Mouse (Mus musculus): ENCODE measurements around the gene Met. TPM values are rescaled to one million over a fixed set of nuclear protein-coding genes. Genes with fewer than 3 reads are reported as not detected.

Gene Met
- polyA plus RNA-seq, 1 experiment from 2014 or later: 0.95 TPM

GRCm38 (mm10) chr6:17529490-17530269, 66.1 kb downstream of the Met start:
- Histone ChIP-seq H3K27ac (replicated peaks) (no peak overlapping the region), H3K27me3 (ENCODE audit: low read depth, poor library complexity, severe bottlenecking) (no peaks in the 10 kb centered on the region), H3K9me3 (replicated peaks) (no peaks in the 10 kb centered on the region), H3K4me1 (peaks cover 7% of the 10 kb centered on the region), H3K4me3 (no peak overlapping the region), H3K36me3 (no peaks in the 10 kb centered on the region)
- 81% methylated on average over 6 of the region's 6 CpGs for WGBS
- no peak for DNase-seq (ENCODE audit: low spot score)

DNA sequence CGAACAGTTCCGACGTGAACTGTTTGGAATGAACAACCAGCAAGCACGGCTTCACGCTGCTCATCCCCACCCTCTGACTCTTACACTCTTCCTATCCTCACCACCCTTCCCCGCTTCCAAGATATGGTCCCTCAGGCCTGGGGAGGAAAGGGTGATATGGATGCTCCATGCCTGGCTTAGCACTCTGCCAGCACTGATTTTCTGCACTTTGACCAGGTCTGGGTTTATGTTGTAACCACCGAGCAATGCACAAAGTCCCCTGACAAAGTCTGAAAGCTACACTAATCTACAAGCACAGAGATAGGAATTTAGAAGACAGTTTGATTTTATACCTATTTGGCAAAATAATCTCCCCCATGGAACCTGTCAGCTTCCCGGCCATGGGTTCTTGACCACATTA, 78.0 kb downstream of the Met start:
- 91% methylated on average over 8 of the region's 8 CpGs for WGBS
- H3K27me3 ChIP-seq (ENCODE audit: low read depth, poor library complexity, severe bottlenecking): no peaks in the 10 kb centered on the region
- DNase-seq (ENCODE audit: low spot score): no peak

GRCm38 (mm10) chr6:17542383-17542782, 78.8 kb downstream of the Met start:
- Histone ChIP-seq H3K9me3 (replicated peaks) (no peaks in the 10 kb centered on the region), H3K27ac (replicated peaks) (no peak overlapping the region), H3K27me3 (ENCODE audit: low read depth, poor library complexity, severe bottlenecking) (no peaks in the 10 kb centered on the region), H3K4me1 (peaks cover 3% of the 10 kb centered on the region; the same call in 1 of the 2 replicates), H3K36me3 (no peaks in the 10 kb centered on the region), H3K4me3 (no peak overlapping the region)
- no peak for DNase-seq (ENCODE audit: low spot score)
- WGBS: 89% methylated on average over 7 of the region's 7 CpGs

More for the DNA sequence above, 78.0 kb downstream of the Met start:
- no peaks in the 10 kb centered on the region for H3K9me3 ChIP-seq (replicated peaks)
- H3K27ac ChIP-seq (replicated peaks): no peak overlapping the region
- H3K4me1 ChIP-seq: no peaks in the 10 kb centered on the region; the same call in 1 of the 2 replicates
- no peak overlapping the region for H3K4me3 ChIP-seq
- no peaks in the 10 kb centered on the region for H3K36me3 ChIP-seq

GRCm38 (mm10) chr6:17545480-17545879, 81.9 kb downstream of the Met start:
- 0 out of 2 replicates have a peak, but pooled peaks cover 3% of the 10 kb centered on the region for H3K4me1 ChIP-seq
- H3K27ac ChIP-seq (replicated peaks): no peak overlapping the region
- H3K9me3 ChIP-seq (replicated peaks): no peaks in the 10 kb centered on the region
- H3K4me3 ChIP-seq: no peak overlapping the region
- WGBS: 88% methylated on average over 9 of the region's 9 CpGs
- DNase-seq (ENCODE audit: low spot score): no peak
- H3K36me3 ChIP-seq: no peaks in the 10 kb centered on the region
- H3K27me3 ChIP-seq (ENCODE audit: low read depth, poor library complexity, severe bottlenecking): no peaks in the 10 kb centered on the region

DNA sequence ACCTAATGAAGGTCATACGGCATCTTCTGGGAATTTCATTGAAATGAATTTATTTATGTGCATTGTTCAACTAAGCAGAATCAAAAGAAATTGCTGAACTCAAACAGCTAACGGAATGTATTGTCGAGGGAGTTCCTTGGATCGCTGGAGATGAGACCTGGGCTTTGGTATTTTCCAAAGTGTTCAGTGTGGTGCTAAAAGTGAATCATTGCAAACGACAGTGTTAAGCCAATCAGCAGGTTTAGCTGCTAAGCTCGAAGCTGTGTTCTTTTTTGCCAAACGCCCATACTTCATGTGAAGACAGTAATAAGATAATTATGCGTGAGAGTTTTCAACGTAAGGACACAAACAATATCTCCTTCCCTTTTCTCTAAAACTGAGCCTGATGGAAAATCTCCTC, 82.7 kb downstream of the Met start:
- H3K9me3 ChIP-seq (replicated peaks): no peaks in the 10 kb centered on the region
- no peaks in the 10 kb centered on the region for H3K36me3 ChIP-seq
- 0 out of 2 replicates have a peak, but pooled peaks cover 3% of the 10 kb centered on the region for H3K4me1 ChIP-seq
- H3K4me3 ChIP-seq: no peak overlapping the region
- H3K27me3 ChIP-seq (ENCODE audit: low read depth, poor library complexity, severe bottlenecking): no peaks in the 10 kb centered on the region
- no peak overlapping the region for H3K27ac ChIP-seq (replicated peaks)
- WGBS: 88% methylated on average over 9 of the region's 9 CpGs
- no peak for DNase-seq (ENCODE audit: low spot score)

GRCm38 (mm10) chr6:17546825-17547224, 83.2 kb downstream of the Met start:
- Histone ChIP-seq H3K4me3 (no peak overlapping the region), H3K27ac (replicated peaks) (no peak overlapping the region), H3K27me3 (ENCODE audit: low read depth, poor library complexity, severe bottlenecking) (no peaks in the 10 kb centered on the region), H3K9me3 (replicated peaks) (no peaks in the 10 kb centered on the region), H3K36me3 (no peaks in the 10 kb centered on the region), H3K4me1 (0 out of 2 replicates have a peak, but pooled peaks cover 3% of the 10 kb centered on the region)
- DNase-seq (ENCODE audit: low spot score): no peak
- 86% methylated on average over 5 of the region's 5 CpGs for WGBS

DNA sequence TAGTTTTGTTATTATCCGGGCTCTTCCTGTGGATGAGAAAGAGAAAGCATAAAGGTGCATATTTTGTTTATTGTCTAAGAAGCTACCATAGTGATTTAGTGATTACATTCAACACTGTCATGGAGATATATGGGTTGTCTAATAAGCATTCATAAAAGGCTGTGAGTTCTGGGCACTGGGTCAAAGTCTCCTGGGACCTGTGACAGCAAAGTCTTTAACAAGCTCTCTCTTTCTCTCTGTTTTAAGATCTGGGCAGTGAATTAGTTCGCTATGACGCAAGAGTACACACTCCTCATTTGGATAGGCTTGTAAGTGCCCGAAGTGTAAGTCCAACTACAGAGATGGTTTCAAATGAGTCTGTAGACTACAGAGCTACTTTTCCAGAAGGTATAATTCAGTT, 85.2 kb downstream of the Met start:
- Histone ChIP-seq H3K4me3 (no peak overlapping the region), H3K27ac (replicated peaks) (no peak overlapping the region), H3K9me3 (replicated peaks) (no peaks in the 10 kb centered on the region), H3K27me3 (ENCODE audit: low read depth, poor library complexity, severe bottlenecking) (no peaks in the 10 kb centered on the region), H3K36me3 (no peaks in the 10 kb centered on the region), H3K4me1 (0 out of 2 replicates have a peak, but pooled peaks cover 3% of the 10 kb centered on the region)
- no peak for DNase-seq (ENCODE audit: low spot score)
- 94% methylated on average over 4 of the region's 4 CpGs for WGBS

GRCm38 (mm10) chr6:17549645-17550044, 86.0 kb downstream of the Met start:
- Histone ChIP-seq H3K27ac (replicated peaks) (no peak overlapping the region), H3K9me3 (replicated peaks) (no peaks in the 10 kb centered on the region), H3K36me3 (no peaks in the 10 kb centered on the region), H3K4me3 (no peak overlapping the region), H3K27me3 (ENCODE audit: low read depth, poor library complexity, severe bottlenecking) (no peaks in the 10 kb centered on the region), H3K4me1 (0 out of 2 replicates have a peak, but pooled peaks cover 3% of the 10 kb centered on the region)
- 87% methylated on average over 3 of the region's 3 CpGs for WGBS
- no peak for DNase-seq (ENCODE audit: low spot score)

DNA sequence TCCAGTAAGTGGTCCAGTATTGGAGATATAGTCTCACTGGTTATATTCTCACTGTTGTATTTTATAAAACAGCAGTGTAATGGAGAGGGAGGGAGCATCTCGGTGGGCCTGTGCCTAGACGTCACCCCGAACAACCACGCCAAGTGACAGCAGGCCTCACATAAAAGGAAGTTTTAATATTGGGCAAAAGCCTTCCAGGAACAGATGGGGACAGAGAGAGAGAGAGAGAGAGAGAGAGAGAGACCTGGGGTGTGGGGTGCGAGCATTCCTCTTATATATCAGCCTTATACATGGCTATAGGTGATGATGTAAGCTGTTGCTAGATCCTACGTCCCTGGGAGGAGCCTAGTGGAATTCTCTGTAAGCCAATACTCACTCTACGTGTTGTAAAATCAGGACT, 90.7 kb downstream of the Met start:
- Histone ChIP-seq H3K4me3 (no peak overlapping the region), H3K27me3 (ENCODE audit: low read depth, poor library complexity, severe bottlenecking) (no peaks in the 10 kb centered on the region), H3K9me3 (replicated peaks) (no peaks in the 10 kb centered on the region), H3K4me1 (no peaks in the 10 kb centered on the region), H3K27ac (replicated peaks) (no peak overlapping the region), H3K36me3 (no peaks in the 10 kb centered on the region)
- DNase-seq (ENCODE audit: low spot score): no peak
- WGBS: 91% methylated on average over 7 of the region's 7 CpGs

DNA sequence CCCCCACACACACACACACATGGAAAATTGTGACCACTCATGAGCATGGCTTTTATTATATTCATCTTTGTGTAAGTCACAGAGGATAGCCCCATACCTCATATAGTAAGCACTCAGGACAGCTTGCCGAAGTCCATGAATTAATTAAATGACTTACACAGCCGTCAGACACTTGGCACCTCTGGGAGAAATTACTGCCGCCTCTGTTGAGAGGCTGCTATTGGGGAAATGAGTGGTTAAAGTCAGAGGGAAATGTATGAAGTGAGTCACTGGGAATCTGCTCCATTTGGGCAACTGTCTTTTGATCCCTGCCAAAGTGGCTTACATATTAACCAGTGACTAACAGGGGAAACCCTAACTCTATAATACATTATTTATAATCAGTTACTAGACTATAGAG, 91.2 kb downstream of the Met start:
- DNase-seq (ENCODE audit: low spot score): no peak
- Histone ChIP-seq H3K9me3 (replicated peaks) (no peaks in the 10 kb centered on the region), H3K4me1 (no peaks in the 10 kb centered on the region), H3K27ac (replicated peaks) (no peak overlapping the region), H3K4me3 (no peak overlapping the region), H3K36me3 (no peaks in the 10 kb centered on the region), H3K27me3 (ENCODE audit: low read depth, poor library complexity, severe bottlenecking) (no peaks in the 10 kb centered on the region)
- WGBS: 81% methylated on average over 3 of the region's 3 CpGs

DNA sequence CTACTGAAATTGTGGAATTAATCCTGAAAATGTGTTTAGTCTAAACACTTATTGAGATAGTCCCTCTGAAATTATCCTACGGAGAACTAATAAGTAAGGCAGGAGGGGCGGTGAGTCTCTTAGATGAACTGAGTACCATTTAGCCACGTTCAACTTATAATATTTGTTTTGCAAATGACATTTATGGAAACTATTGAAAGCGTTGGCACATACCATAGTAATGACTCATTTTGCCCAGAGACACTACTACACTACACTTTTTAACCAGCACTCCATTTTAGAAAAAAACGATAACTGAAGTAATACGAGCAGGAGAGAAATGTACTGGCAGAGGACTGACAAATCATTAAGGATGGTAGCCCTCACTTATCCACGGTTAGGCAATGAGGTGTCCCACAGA, 92.1 kb downstream of the Met start:
- 91% methylated on average over 7 of the region's 7 CpGs for WGBS
- Histone ChIP-seq H3K4me1 (no peaks in the 10 kb centered on the region), H3K27me3 (ENCODE audit: low read depth, poor library complexity, severe bottlenecking) (no peaks in the 10 kb centered on the region), H3K27ac (replicated peaks) (no peak overlapping the region), H3K36me3 (no peaks in the 10 kb centered on the region), H3K4me3 (no peak overlapping the region), H3K9me3 (replicated peaks) (no peaks in the 10 kb centered on the region)
- no peak for DNase-seq (ENCODE audit: low spot score)

DNA sequence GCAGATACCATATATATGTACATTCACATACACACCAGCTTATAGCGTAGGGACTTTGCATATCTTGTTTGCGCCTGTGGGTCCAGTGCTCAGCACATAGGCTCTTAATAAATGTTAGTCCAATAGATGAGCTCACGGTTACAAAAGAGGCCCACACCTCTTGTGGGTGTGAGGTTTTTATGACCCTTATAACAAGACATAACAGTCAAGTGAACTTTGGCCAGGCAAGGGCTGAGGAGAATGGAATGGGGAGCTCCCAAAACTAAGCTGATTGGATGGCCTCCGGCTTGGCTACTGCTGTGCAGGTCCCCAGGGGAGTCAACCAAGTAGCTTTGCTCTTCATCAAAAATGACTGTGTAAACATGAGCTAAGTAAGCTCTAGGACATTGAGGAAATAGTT, 96.1 kb downstream of the Met start:
- H3K4me3 ChIP-seq: no peak overlapping the region
- H3K27me3 ChIP-seq (ENCODE audit: low read depth, poor library complexity, severe bottlenecking): no peaks in the 10 kb centered on the region
- H3K36me3 ChIP-seq: no peaks in the 10 kb centered on the region
- no peak overlapping the region for H3K27ac ChIP-seq (replicated peaks)
- no peak for DNase-seq (ENCODE audit: low spot score)
- H3K9me3 ChIP-seq (replicated peaks): no peaks in the 10 kb centered on the region
- WGBS: 85% methylated on average over 4 of the region's 4 CpGs
- peaks cover 20% of the 10 kb centered on the region for H3K4me1 ChIP-seq

GRCm38 (mm10) chr6:17561347-17561746, 97.7 kb downstream of the Met start:
- H3K4me3 ChIP-seq: no peak overlapping the region
- H3K4me1 ChIP-seq: peaks cover 20% of the 10 kb centered on the region
- H3K9me3 ChIP-seq (replicated peaks): no peaks in the 10 kb centered on the region
- H3K27ac ChIP-seq (replicated peaks): peak overlapping the region; percentile 70
- H3K36me3 ChIP-seq: no peaks in the 10 kb centered on the region
- 27% methylated on average over 2 of the region's 2 CpGs for WGBS
- no peaks in the 10 kb centered on the region for H3K27me3 ChIP-seq (ENCODE audit: low read depth, poor library complexity, severe bottlenecking)
- no peak for DNase-seq (ENCODE audit: low spot score)
